Mouse (Mus musculus) thymus, adult 2 months (tissue): ENCODE data around the gene Crebrf. TPM values are rescaled to one million over a fixed set of nuclear protein-coding genes. Genes with fewer than 3 reads are reported as not detected.

Experiments
- DNase-seq: peaks from one replicate; pipeline ENCODE4 v3.0.0; 2021
- H3K27ac ChIP-seq: fragments of 200-500 bp; 2 replicates; pipeline ENCODE4 v1.5.1; 2012; ENCODE audit warnings: low read length, control low read depth; ENCODE audit not compliant: control insufficient read depth, insufficient read depth
- H3K27me3 ChIP-seq: fragments of 200-500 bp; 2 replicates; pipeline ENCODE4 v1.6.1; 2012; ENCODE audit warnings: mild to moderate bottlenecking, low read length, moderate library complexity, mixed read lengths; ENCODE audit not compliant: control insufficient read depth, insufficient read depth
- H3K36me3 ChIP-seq: fragments of 200-500 bp; 2 replicates; pipeline ENCODE4 v1.6.1; 2012; ENCODE audit warnings: mild to moderate bottlenecking, low read length, moderate library complexity; ENCODE audit not compliant: control insufficient read depth, insufficient read depth
- H3K4me1 ChIP-seq: fragments of 200-500 bp; replicated peaks from 2 replicates; pipeline ENCODE4 v1.6.1; 2012; ENCODE audit warnings: low read length; ENCODE audit not compliant: control insufficient read depth, insufficient read depth
- H3K4me3 ChIP-seq: fragments of 200-500 bp; 2 replicates; pipeline ENCODE4 v1.5.1; 2012; ENCODE audit warnings: mild to moderate bottlenecking, low read length, control low read depth, moderate library complexity; ENCODE audit not compliant: control insufficient read depth, insufficient read depth
- CTCF ChIP-seq: fragments of 200-500 bp; IDR thresholded peaks from 2 replicates; pipeline ENCODE4 v1.5.1; 2012; ENCODE audit warnings: mild to moderate bottlenecking, control low read depth, low read length, moderate library complexity, borderline replicate concordance; ENCODE audit not compliant: control insufficient read depth, poor library complexity, insufficient read depth; ENCODE audit errors: extremely low read depth
- POLR2A ChIP-seq: fragments of 200-500 bp; IDR thresholded peaks from 2 replicates; pipeline ENCODE4 v1.6.1; 2012; ENCODE audit warnings: mild to moderate bottlenecking, low read length, control low read depth, moderate library complexity; ENCODE audit not compliant: control insufficient read depth, poor library complexity, insufficient read depth; ENCODE audit errors: extremely low read depth
- WGBS: fragments of 180-500 bp; shearing (Covaris S2); methylation state at CpG from one replicate; pipeline ENCODE4 v1.1.7; 2018; 5-methylcytosine and 5-hydroxymethylcytosine counted together
- polyA plus RNA-seq: library from polyadenylated mRNA; depleted of rRNA; stranded (reverse); fragments of >200 nt; gene quantifications from 2 replicates; pipeline ENCODE4 v1.2.3, GENCODE M21; 2012

Crebrf gene
- polyA plus RNA-seq, 1 experiment: 8.0 TPM

GRCm38 (mm10) chr17:26797379-26798128 lies 82.1 kb downstream of the Crebrf start:
- no peak for TF ChIP-seq POLR2A
- TF ChIP-seq CTCF: no peak
- WGBS: 80% methylated on average over 6 of the region's 6 CpGs

GRCm38 (mm10) chr17:26802886-26803285 lies 87.4 kb downstream of the Crebrf start:
- Histone ChIP-seq H3K4me3 (no peak overlapping the region), H3K27ac (no peak overlapping the region), H3K27me3 (no peaks in the 10 kb centered on the region), H3K4me1 (no peaks in the 10 kb centered on the region), H3K36me3 (no peaks in the 10 kb centered on the region)
- TF ChIP-seq CTCF (no peak), POLR2A (no peak)
- 91% methylated on average over 3 of the region's 3 CpGs for WGBS
- DNase-seq: no peak

More at GRCm38 (mm10) chr17:26797379-26798128, 82.1 kb downstream of the Crebrf start:
- Histone ChIP-seq H3K36me3 (peaks cover 5% of the 10 kb centered on the region), H3K27ac (no peak overlapping the region), H3K4me1 (no peaks in the 10 kb centered on the region), H3K27me3 (no peaks in the 10 kb centered on the region), H3K4me3 (no peak overlapping the region)
- DNase-seq: no peak

- DNase-seq: no peak
- WGBS: 72% methylated on average over 2 of the region's 2 CpGs
- no peaks in the 10 kb centered on the region for H3K27me3 ChIP-seq
- peaks cover 4% of the 10 kb centered on the region for H3K4me1 ChIP-seq
- no peaks in the 10 kb centered on the region for H3K36me3 ChIP-seq
- H3K27ac ChIP-seq: no peak overlapping the region
- no peak overlapping the region for H3K4me3 ChIP-seq
- TF ChIP-seq CTCF: no peak
- no peak for TF ChIP-seq POLR2A
Measured at GRCm38 (mm10) chr17:26812607-26813006, 97.2 kb downstream of the Crebrf start.

- peaks cover 4% of the 10 kb centered on the region for H3K4me1 ChIP-seq
- no peak overlapping the region for H3K4me3 ChIP-seq
- WGBS: 91% methylated on average over 9 of the region's 9 CpGs
- DNase-seq: no peak
- TF ChIP-seq POLR2A: no peak
- TF ChIP-seq CTCF: no peak
- no peaks in the 10 kb centered on the region for H3K36me3 ChIP-seq
- H3K27me3 ChIP-seq: no peaks in the 10 kb centered on the region
- H3K27ac ChIP-seq: no peak overlapping the region
Measured at GRCm38 (mm10) chr17:26813497-26813896, 98.0 kb downstream of the Crebrf start.

GRCm38 (mm10) chr17:26816810-26817209 lies 101.4 kb downstream of the Crebrf start:
- Histone ChIP-seq H3K4me1 (peaks cover 4% of the 10 kb centered on the region), H3K4me3 (no peak overlapping the region), H3K27me3 (no peaks in the 10 kb centered on the region), H3K27ac (no peak overlapping the region), H3K36me3 (no peaks in the 10 kb centered on the region)
- 22% methylated on average over 6 of the region's 6 CpGs for WGBS
- TF ChIP-seq POLR2A: no peak
- no peak for TF ChIP-seq CTCF
- DNase-seq: no peak

- no peak for DNase-seq
- no peak overlapping the region for H3K4me3 ChIP-seq
- no peak overlapping the region for H3K27ac ChIP-seq
- peaks cover 4% of the 10 kb centered on the region for H3K4me1 ChIP-seq
- no peaks in the 10 kb centered on the region for H3K36me3 ChIP-seq
- H3K27me3 ChIP-seq: no peaks in the 10 kb centered on the region
- no peak for TF ChIP-seq CTCF
- no peak for TF ChIP-seq POLR2A
Measured at GRCm38 (mm10) chr17:26817776-26818175, 102.3 kb downstream of the Crebrf start.
